Mouse (Mus musculus) adrenal gland, adult 8-10 months (tissue): Measurements from ENCODE around the gene Hagh. TPM values are rescaled to one million over a fixed set of nuclear protein-coding genes. Genes with fewer than 3 reads are reported as not detected.

Experiments used
- DNase-seq: peaks from one replicate; pipeline ENCODE4 v3.0.0; 2022
- total RNA-seq, 4 experiments: library from RNA; stranded (reverse); gene quantifications; 2 replicates each; pipeline ENCODE4 v1.2.4; 2022

Hagh gene
- total RNA-seq, 4 experiments from 2014 or later, result 81.9 to 99.1 (median 92.7) TPM

- no peak for DNase-seq
Observed at GRCm38 (mm10) chr17:24887291-24888080, 47.5 kb downstream of the Hagh start.

GRCm38 (mm10) chr17:24888862-24889261, 48.9 kb downstream of the Hagh start:
- no peak for DNase-seq

- DNase-seq, result no peak
Observed at GRCm38 (mm10) chr17:24890151-24891092, 50.5 kb downstream of the Hagh start.

GRCm38 (mm10) chr17:24891321-24891720, 51.4 kb downstream of the Hagh start:
- DNase-seq, result no peak

- no peak for DNase-seq
Observed at GRCm38 (mm10) chr17:24892785-24893184, 52.8 kb downstream of the Hagh start.

- DNase-seq, result no peak
Observed at GRCm38 (mm10) chr17:24893276-24893675, 53.3 kb downstream of the Hagh start.

GRCm38 (mm10) chr17:24894061-24894994, 54.4 kb downstream of the Hagh start:
- no peak for DNase-seq

- DNase-seq, result peak; percentile 81
Observed at GRCm38 (mm10) chr17:24894995-24895547, 55.1 kb downstream of the Hagh start, which contains the start of the genes Eme2 and Mrps34. TSS of gene Eme2 (minus strand) at chr17:24895087. TSS of gene Mrps34 (plus strand) at chr17:24895116.

GRCm38 (mm10) chr17:24895571-24896240, 55.8 kb downstream of the Hagh start:
- peak; percentile 81 for DNase-seq

- peak; percentile 73 for DNase-seq
Observed at GRCm38 (mm10) chr17:24896241-24896992, 56.5 kb downstream of the Hagh start, which contains the start of gene Nme3. TSS of gene Nme3 (plus strand) at chr17:24896500.

- DNase-seq, result no peak
Observed at GRCm38 (mm10) chr17:24896993-24897269, 57.0 kb downstream of the Hagh start.

- DNase-seq, result no peak
Observed at GRCm38 (mm10) chr17:24897600-24897999, 57.7 kb downstream of the Hagh start.

- DNase-seq, result no peak
Observed at GRCm38 (mm10) chr17:24898041-24898854, 58.3 kb downstream of the Hagh start.

- no peak for DNase-seq
Observed at GRCm38 (mm10) chr17:24899153-24899552, 59.2 kb downstream of the Hagh start.

- DNase-seq, result no peak
Observed at GRCm38 (mm10) chr17:24900014-24900413, 60.1 kb downstream of the Hagh start.

GRCm38 (mm10) chr17:24902124-24902523, 62.2 kb downstream of the Hagh start:
- no peak for DNase-seq

- DNase-seq, result no peak
Observed at GRCm38 (mm10) chr17:24902671-24903474, 62.9 kb downstream of the Hagh start.

- no peak for DNase-seq
Observed at GRCm38 (mm10) chr17:24903767-24904166, 63.8 kb downstream of the Hagh start.

- peak; percentile 89 for DNase-seq
Observed at GRCm38 (mm10) chr17:24907591-24907990, 67.6 kb downstream of the Hagh start.
